Mouse (Mus musculus) neural tube, embryonic 13.5 days (tissue): Measurements from ENCODE around the gene Trak1. TPM values are rescaled to one million over a fixed set of nuclear protein-coding genes. Genes with fewer than 3 reads are reported as not detected.

Source experiments
- ATAC-seq: fragments of 200-750 bp; cut with Nextera tagmentation; 2 replicates; pipeline ENCODE4 v1.8.0; 2017; ENCODE audit warnings: low read depth, mild to moderate bottlenecking, moderate TSS enrichment, moderate library complexity
- H3K27ac ChIP-seq: fragments of 300-500 bp; sonication (generic); replicated peaks from 2 replicates; pipeline ENCODE4 v1.5.1; 2015; ENCODE audit warnings: moderate library complexity, mild to moderate bottlenecking, inconsistent platforms
- H3K27me3 ChIP-seq: fragments of 300-500 bp; sonication (generic); 2 replicates; pipeline ENCODE4 v1.6.1; 2015; ENCODE audit warnings: mild to moderate bottlenecking, inconsistent platforms
- H3K36me3 ChIP-seq: fragments of 300-500 bp; sonication (generic); 2 replicates; pipeline ENCODE4 v1.6.1; 2015; ENCODE audit warnings: mild to moderate bottlenecking, inconsistent platforms
- H3K4me1 ChIP-seq: fragments of 300-500 bp; sonication (generic); replicated peaks from 2 replicates; pipeline ENCODE4 v1.6.1; 2015; ENCODE audit warnings: inconsistent platforms
- H3K4me2 ChIP-seq: fragments of 300-500 bp; sonication (generic); 2 replicates; pipeline ENCODE4 v1.6.1; 2015; ENCODE audit warnings: inconsistent platforms, mild to moderate bottlenecking, moderate library complexity
- H3K4me3 ChIP-seq: fragments of 300-500 bp; sonication (generic); 2 replicates; pipeline ENCODE4 v1.5.1; 2015; ENCODE audit warnings: mild to moderate bottlenecking, inconsistent platforms
- H3K9ac ChIP-seq: fragments of 300-500 bp; sonication (generic); 2 replicates; pipeline ENCODE4 v1.6.1; 2015; ENCODE audit warnings: moderate library complexity, mild to moderate bottlenecking, inconsistent platforms
- H3K9me3 ChIP-seq: fragments of 300-500 bp; sonication (generic); 2 replicates; pipeline ENCODE4 v1.6.1; 2016; ENCODE audit warnings: inconsistent platforms
- WGBS: fragments of 180-500 bp; shearing (Covaris S2); methylation state at CpG from one replicate; pipeline ENCODE4 v1.1.7; 2015; 5-methylcytosine and 5-hydroxymethylcytosine counted together
- polyA plus RNA-seq: library from polyadenylated mRNA; unstranded; fragments of >200 nt; fragmentation: Nextera tagmentation; extraction: Ambion mirVana; gene quantifications from 2 replicates; pipeline ENCODE4 v1.2.1, GENCODE M21; 2015

Gene Trak1
- polyA plus RNA-seq, 1 experiment from 2014 or later: 44.3 TPM

DNA sequence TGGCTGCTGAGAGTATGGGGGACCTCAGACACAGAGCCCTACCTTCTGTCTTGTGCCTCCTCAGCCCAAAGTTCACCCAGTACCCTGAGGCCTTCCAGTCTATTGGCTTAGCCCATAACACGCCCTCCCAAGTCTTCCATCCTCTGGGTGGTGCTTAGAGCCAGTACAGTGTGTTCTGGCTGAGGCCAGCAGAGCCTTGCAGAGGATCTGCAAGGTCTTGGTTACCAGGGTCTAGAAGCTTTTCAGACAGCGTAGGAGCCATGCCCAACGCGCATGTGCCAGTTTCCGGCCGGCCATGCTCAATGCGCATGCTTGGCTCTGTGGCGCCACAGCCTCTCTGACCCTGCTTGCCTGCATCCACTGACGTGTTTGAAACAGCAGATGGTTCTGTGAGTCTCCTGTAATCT is 85.9 kb downstream of the Trak1 start:
- Histone ChIP-seq H3K9me3 (no peaks in the 10 kb centered on the region), H3K4me1 (peaks cover 48% of the 10 kb centered on the region), H3K9ac (0 out of 2 replicates have a peak overlapping the region, but pooled peaks have one; percentile 34), H3K27me3 (no peaks in the 10 kb centered on the region), H3K36me3 (no peaks in the 10 kb centered on the region), H3K4me2 (no peak overlapping the region), H3K27ac (0 out of 2 replicates have a peak overlapping the region, but pooled peaks have one; percentile 18), H3K4me3 (no peak overlapping the region)
- WGBS: 85% methylated on average over 9 of the region's 9 CpGs
- ATAC-seq: no peak

DNA sequence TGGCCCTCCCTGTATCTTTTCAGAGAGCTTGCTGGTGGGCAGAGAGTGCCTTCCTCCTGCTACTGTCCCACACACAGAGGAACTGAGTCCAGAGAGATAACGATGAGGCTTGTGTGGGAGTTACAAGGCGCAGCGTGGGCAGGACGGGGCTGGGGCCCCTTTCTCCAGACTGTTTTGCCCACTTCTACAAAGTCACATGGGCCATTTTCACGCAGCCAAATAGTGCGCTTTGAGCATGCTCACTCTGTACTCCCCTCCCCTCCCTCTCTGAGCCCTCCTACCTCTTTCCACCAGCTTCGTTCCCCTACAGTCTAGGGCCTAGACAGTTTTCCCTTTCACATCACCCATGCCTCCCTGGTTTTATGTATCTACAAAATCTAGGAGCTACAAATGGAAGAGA is 87.3 kb downstream of the Trak1 start:
- H3K4me2 ChIP-seq: no peak overlapping the region
- 79% methylated on average over 7 of the region's 7 CpGs for WGBS
- no peak overlapping the region for H3K27ac ChIP-seq
- no peak overlapping the region for H3K4me3 ChIP-seq
- H3K9ac ChIP-seq: no peak overlapping the region
- no peaks in the 10 kb centered on the region for H3K36me3 ChIP-seq
- peaks cover 57% of the 10 kb centered on the region for H3K4me1 ChIP-seq
- no peak for ATAC-seq
- H3K27me3 ChIP-seq: no peaks in the 10 kb centered on the region
- no peaks in the 10 kb centered on the region for H3K9me3 ChIP-seq

DNA sequence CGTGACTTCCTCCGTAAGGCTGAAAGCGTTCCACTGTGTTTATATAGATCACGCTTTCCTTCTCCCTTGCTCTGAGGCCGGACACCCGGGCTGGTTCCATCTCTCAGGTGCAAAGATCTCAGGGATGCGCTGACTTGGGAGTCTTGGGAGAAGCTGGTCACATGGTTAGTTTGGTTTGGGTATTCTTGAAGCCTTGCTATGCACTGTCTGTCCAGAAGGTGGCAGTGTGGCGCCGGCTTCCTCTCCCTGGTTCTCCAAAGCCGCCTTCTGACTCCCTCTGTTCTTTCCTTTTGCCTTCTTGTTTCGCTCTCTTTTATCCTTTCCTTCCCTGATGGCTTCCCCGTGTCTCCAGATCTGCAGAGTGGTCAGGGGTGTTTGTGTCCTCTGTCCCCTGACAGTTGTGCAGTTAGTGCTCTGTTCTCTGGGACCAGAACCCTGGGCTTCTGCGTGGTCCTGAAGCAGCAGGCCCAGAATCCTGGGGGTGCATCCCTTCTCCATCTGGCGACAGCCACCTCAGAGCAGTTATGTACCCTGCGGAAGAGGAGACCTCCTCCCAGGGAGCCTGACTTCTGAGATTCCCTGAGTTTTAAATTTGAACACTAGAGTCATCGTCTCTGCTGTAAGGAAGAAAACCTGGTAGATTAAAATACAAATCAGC is 87.9 kb downstream of the Trak1 start:
- Histone ChIP-seq H3K4me2 (no peak overlapping the region), H3K27me3 (no peaks in the 10 kb centered on the region), H3K9me3 (no peaks in the 10 kb centered on the region), H3K9ac (peak overlapping the region; percentile 41), H3K4me3 (no peak overlapping the region), H3K27ac (peak overlapping the region; percentile 49; the same call in 1 of the 2 replicates), H3K36me3 (no peaks in the 10 kb centered on the region), H3K4me1 (peaks cover 57% of the 10 kb centered on the region)
- ATAC-seq: peak; percentile 34; the same call in 1 of the 2 replicates
- 40% methylated on average over 16 of the region's 16 CpGs for WGBS

DNA sequence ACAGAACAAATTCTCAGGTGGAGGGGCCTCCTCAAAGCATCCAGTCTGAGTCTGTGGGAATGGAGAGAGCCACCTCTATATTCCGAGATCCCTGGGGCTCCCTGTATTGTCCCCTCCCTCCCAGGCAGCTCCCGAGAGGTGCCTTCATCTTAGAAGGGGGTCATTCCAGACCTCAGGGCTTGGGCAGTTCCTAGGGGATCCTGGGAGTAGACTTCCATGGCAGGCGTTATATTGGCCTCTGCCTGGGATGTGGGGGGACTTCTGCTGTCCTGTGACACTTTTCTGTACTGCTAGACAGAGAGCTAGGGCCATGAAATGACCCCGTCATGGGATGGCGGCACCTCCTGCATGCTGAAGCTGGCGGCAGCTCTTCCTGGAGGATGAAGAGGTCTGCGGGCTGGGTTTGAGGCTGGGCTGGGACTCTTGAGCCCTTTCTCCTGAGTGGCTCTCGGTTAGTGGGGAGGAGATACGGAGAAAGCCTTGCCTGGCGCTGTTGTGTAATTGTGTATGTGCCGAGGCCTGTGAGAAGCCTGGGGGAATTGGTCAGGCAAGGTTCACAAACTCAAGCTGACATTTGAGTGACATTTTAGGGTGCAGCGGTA is 88.5 kb downstream of the Trak1 start:
- H3K36me3 ChIP-seq: no peaks in the 10 kb centered on the region
- no peaks in the 10 kb centered on the region for H3K9me3 ChIP-seq
- H3K4me2 ChIP-seq: no peak overlapping the region
- H3K27me3 ChIP-seq: no peaks in the 10 kb centered on the region
- no peak for ATAC-seq
- H3K9ac ChIP-seq: peak overlapping the region; percentile 41; the same call in 1 of the 2 replicates
- 87% methylated on average over 12 of the region's 12 CpGs for WGBS
- H3K4me1 ChIP-seq: peaks cover 57% of the 10 kb centered on the region
- 0 out of 2 replicates have a peak overlapping the region, but pooled peaks have one; percentile 49 for H3K27ac ChIP-seq
- H3K4me3 ChIP-seq: no peak overlapping the region

DNA sequence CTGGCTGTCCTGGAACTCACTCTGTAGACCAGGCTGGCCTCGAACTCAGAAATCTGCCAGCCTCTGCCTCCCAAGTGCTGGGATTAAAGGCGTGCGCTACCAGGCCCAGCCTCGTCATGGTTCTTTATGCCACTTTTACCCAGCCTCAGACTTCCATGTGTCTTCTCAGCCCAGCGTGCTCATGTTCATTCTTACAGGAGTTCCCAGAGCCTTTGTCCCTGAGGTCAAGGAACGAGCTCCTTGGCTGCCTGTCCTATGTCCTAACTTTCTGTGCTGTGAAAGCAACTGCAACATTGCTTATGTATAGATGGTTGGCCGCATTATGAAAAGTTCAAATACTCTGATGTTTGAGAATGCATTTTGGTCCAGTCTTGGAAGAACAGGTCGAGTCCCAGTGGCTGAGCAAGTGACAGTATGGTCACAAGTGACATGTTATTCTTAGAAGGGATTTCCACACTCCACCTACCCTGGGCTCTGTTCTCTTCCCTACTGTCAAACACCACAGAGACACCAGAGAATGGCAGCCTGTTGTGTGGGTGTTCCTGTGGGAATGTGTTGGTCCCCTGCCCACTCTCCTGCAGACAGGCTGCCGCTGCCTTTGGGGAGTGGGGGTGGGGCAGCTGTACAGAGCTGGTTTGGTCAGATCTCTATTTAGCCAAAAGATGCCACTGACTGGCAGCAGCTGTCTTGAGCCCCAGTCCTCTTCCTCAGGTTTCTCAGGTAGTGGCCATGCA is 90.4 kb downstream of the Trak1 start:
- H3K4me3 ChIP-seq: no peak overlapping the region
- H3K4me1 ChIP-seq: peaks cover 43% of the 10 kb centered on the region
- H3K36me3 ChIP-seq: peaks cover 4% of the 10 kb centered on the region
- 81% methylated on average over 9 of the region's 9 CpGs for WGBS
- no peak overlapping the region for H3K4me2 ChIP-seq
- no peak overlapping the region for H3K27ac ChIP-seq
- peak overlapping the region; percentile 44; the same call in 1 of the 2 replicates for H3K9ac ChIP-seq
- H3K9me3 ChIP-seq: no peaks in the 10 kb centered on the region
- no peaks in the 10 kb centered on the region for H3K27me3 ChIP-seq
- ATAC-seq: no peak

DNA sequence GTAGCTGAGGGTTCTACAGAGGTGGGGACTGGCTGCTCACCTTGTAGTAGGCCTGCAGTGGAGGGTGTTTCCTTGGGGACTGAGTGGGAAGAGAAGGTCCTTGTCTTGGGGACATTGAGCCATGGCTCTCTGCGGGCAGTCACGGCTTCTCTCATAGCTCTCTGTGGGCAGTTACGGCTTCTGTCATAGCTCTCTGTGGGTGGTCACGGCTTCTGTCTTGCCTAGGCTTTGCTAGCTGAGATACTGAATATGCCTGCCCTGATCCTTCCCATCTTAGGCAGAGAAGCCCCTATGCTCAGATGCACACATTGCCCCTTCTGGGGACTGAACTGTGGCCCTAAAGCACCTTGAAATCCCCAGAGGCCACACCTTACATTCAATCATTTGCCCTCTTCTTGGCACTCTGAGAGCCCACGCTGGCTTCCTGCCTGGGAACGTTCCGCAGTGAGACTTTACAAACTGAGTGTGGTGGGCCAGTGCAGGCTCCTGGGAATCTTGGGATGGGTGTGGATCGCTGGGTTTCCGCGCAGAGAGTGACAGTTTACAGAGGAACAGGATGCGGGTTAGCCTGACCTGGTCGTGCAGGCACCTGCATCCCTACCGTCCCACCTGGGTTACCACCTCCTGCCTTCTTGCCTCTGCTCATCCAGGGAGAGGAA is 91.1 kb downstream of the Trak1 start:
- Histone ChIP-seq H3K4me1 (peaks cover 39% of the 10 kb centered on the region), H3K9me3 (no peaks in the 10 kb centered on the region), H3K4me3 (no peak overlapping the region), H3K27me3 (no peaks in the 10 kb centered on the region), H3K27ac (no peak overlapping the region), H3K9ac (peak overlapping the region; percentile 44; the same call in 1 of the 2 replicates), H3K36me3 (peaks cover 9% of the 10 kb centered on the region), H3K4me2 (no peak overlapping the region)
- no peak for ATAC-seq
- 70% methylated on average over 13 of the region's 13 CpGs for WGBS

DNA sequence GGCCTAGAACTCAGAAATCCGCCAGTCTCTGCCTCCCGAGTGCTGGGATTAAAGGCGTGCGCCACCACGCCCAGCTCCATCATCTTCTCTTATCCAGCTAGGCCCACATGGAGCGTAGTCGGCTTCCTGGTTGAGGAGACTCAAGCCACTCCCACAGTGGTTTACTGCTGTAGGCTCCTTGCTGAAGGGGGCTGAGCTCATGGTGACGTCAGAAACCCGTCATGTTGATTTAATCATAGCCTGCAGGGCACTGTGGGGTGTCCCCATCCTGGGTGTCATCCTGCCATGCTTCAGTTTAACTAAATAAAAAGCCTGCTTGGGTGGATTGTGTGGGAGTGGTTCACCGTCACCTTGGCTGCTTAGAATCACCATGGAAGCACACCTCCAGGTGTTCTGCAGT is 92.0 kb downstream of the Trak1 start:
- Histone ChIP-seq H3K4me1 (peaks cover 35% of the 10 kb centered on the region), H3K9me3 (no peaks in the 10 kb centered on the region), H3K27me3 (no peaks in the 10 kb centered on the region), H3K4me3 (no peak overlapping the region), H3K4me2 (no peak overlapping the region), H3K9ac (no peak overlapping the region), H3K36me3 (peaks cover 11% of the 10 kb centered on the region), H3K27ac (no peak overlapping the region)
- no peak for ATAC-seq
- WGBS: 84% methylated on average over 10 of the region's 10 CpGs

DNA sequence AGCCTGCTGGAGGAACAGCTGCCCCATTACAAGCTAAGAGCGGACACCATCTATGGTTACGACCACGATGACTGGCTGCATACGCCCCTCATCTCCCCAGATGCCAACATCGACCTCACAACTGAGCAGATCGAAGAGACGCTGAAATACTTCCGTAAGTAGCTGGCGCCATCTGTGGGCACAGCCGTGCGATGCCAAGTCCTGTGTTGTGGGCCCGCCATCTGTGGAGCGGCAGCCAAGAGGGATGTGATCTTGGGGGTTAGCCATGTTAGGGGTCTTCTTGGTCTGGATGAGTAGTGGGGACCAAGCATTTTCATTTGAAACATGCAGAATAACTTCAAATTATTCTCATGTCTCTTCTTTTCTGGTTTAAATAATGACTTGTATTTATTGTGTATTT is 94.6 kb downstream of the Trak1 start:
- H3K4me1 ChIP-seq: peaks cover 24% of the 10 kb centered on the region
- H3K9ac ChIP-seq: no peak overlapping the region
- H3K9me3 ChIP-seq: no peaks in the 10 kb centered on the region
- no peak overlapping the region for H3K4me2 ChIP-seq
- 90% methylated on average over 13 of the region's 13 CpGs for WGBS
- H3K36me3 ChIP-seq: peaks cover 18% of the 10 kb centered on the region
- no peak overlapping the region for H3K27ac ChIP-seq
- no peak overlapping the region for H3K4me3 ChIP-seq
- no peak for ATAC-seq
- H3K27me3 ChIP-seq: no peaks in the 10 kb centered on the region

DNA sequence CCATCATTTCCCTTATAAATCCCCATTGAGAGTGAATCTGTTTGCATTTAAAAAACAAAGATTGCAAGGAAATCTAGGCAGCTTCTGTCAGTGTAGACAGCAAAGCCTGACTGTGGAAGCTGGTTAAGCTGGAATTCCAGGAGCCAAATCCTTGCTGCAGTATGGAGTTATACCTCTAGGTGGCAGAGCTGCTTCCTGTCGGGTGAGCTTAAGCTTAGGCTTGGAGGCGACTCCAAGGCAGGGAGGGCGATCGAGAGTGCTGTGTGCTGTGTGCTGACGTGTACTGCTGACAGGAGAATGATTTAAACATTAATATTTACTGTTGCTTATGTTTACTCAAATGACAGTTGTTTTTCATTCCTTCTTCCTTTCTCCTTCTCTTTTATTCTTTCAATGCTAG is 95.1 kb downstream of the Trak1 start:
- 63% methylated on average over 5 of the region's 5 CpGs for WGBS
- H3K4me3 ChIP-seq: no peak overlapping the region

DNA sequence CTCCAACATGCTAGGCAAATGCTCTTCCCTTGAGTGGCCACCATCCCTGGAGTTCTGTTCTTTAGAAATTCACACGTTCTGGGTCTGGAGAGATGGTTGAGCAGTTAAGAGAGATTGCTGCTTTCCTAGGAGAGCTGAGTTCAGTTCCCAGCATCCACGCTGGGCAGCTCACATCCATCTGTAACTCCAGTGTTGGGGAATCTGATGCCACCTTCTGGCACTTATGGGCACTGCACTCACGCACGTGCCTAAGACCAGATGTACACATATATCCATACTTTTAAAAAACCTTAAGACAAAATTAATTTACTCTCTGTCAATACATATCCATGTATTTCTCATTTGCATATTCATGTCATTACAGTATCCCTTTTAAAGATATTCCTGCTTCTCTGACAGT is 95.8 kb downstream of the Trak1 start:
- peaks cover 18% of the 10 kb centered on the region for H3K36me3 ChIP-seq

More for the DNA sequence above, 95.1 kb downstream of the Trak1 start:
- no peaks in the 10 kb centered on the region for H3K27me3 ChIP-seq
- H3K9me3 ChIP-seq: no peaks in the 10 kb centered on the region
- peaks cover 21% of the 10 kb centered on the region for H3K4me1 ChIP-seq
- peaks cover 18% of the 10 kb centered on the region for H3K36me3 ChIP-seq
- H3K27ac ChIP-seq: no peak overlapping the region
- no peak for ATAC-seq
- H3K4me2 ChIP-seq: no peak overlapping the region
- H3K9ac ChIP-seq: no peak overlapping the region

DNA sequence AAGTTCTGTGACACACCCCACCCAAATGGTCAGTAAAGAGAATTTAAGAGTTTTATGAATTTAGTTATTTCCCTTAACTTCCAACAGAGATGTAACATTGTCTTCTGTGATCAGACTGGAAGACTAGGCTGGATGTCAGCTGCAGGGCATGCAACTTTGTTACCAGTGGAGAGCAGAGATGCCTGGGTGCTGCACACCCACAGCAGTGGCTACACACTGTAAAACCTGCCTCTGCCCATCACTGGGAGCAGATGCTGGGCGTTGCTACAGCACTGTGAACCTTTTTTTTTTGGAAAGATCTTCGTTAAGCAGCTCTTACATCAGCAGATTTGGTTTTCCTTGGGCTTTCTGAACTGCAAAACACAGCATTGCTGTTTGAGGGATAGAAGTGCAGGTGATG is 97.6 kb downstream of the Trak1 start:
- Histone ChIP-seq H3K36me3 (peaks cover 18% of the 10 kb centered on the region), H3K4me1 (peaks cover 26% of the 10 kb centered on the region), H3K4me3 (no peak overlapping the region), H3K9ac (no peak overlapping the region), H3K4me2 (no peak overlapping the region), H3K9me3 (no peaks in the 10 kb centered on the region), H3K27ac (no peak overlapping the region), H3K27me3 (no peaks in the 10 kb centered on the region)
- no peak for ATAC-seq
- 91% methylated on average over 2 of the region's 2 CpGs for WGBS

More for the DNA sequence above, 95.8 kb downstream of the Trak1 start:
- peaks cover 20% of the 10 kb centered on the region for H3K4me1 ChIP-seq
- no peak for ATAC-seq
- WGBS: 97% methylated on average over 4 of the region's 4 CpGs
- H3K9me3 ChIP-seq: no peaks in the 10 kb centered on the region
- H3K9ac ChIP-seq: no peak overlapping the region
- no peak overlapping the region for H3K4me2 ChIP-seq
- no peak overlapping the region for H3K27ac ChIP-seq
- H3K4me3 ChIP-seq: no peak overlapping the region
- H3K27me3 ChIP-seq: no peaks in the 10 kb centered on the region

DNA sequence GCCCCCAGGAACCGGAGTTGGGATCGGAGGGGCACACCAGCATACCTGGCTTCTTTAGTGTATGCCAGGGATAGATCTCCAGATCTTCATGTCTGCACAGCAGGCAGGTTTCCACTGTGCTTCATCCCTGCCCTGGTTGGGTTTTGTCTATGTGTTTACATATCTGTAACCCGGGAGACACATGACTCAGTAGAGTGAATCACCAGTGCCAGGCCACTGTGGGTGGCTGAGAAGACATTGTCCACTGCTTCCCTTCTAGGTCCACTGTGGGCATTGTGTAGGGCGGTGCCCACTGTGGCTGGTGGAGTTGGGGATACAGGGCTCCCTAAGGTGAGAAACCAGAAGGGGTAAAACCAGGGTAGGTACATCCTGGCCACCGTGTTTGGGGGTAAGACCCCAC is 98.5 kb downstream of the Trak1 start:
- 91% methylated on average over 5 of the region's 5 CpGs for WGBS
- Histone ChIP-seq H3K4me1 (peaks cover 26% of the 10 kb centered on the region), H3K9ac (no peak overlapping the region), H3K9me3 (no peaks in the 10 kb centered on the region), H3K27me3 (no peaks in the 10 kb centered on the region), H3K4me2 (no peak overlapping the region), H3K36me3 (peaks cover 18% of the 10 kb centered on the region), H3K27ac (no peak overlapping the region), H3K4me3 (no peak overlapping the region)
- no peak for ATAC-seq
